Mouse (Mus musculus): ENCODE measurements around the gene Magoh.

Magoh gene

GRCm38 (mm10) chr4:107889731-107890432 lies 10.3 kb downstream of the Magoh start, which contains the start of gene 0610037L13Rik:
0610037L13Rik (plus strand) TSS chr4:107889813.
- peak; percentile 95 for DNase-seq (ENCODE audit: low read depth, low spot score)

- DNase-seq (ENCODE audit: low read depth, low spot score) = no peak
Measured at GRCm38 (mm10) chr4:107892663-107893062, 13.1 kb downstream of the Magoh start.

- no peak for DNase-seq (ENCODE audit: low read depth, low spot score)
Measured at GRCm38 (mm10) chr4:107899211-107899927, 19.8 kb downstream of the Magoh start.

GRCm38 (mm10) chr4:107900206-107900605 lies 20.7 kb downstream of the Magoh start:
- DNase-seq (ENCODE audit: low read depth, low spot score) = no peak

- DNase-seq (ENCODE audit: low read depth, low spot score) = no peak
Measured at GRCm38 (mm10) chr4:107904252-107904651, 24.7 kb downstream of the Magoh start.

- no peak for DNase-seq (ENCODE audit: low read depth, low spot score)
Measured at GRCm38 (mm10) chr4:107906561-107906960, 27.0 kb downstream of the Magoh start.

GRCm38 (mm10) chr4:107910020-107910419 lies 30.5 kb downstream of the Magoh start:
- no peak for DNase-seq (ENCODE audit: low read depth, low spot score)

GRCm38 (mm10) chr4:107920336-107920735 lies 40.8 kb downstream of the Magoh start:
- DNase-seq (ENCODE audit: low read depth, low spot score) = no peak

GRCm38 (mm10) chr4:107921152-107921695 lies 41.7 kb downstream of the Magoh start:
- DNase-seq (ENCODE audit: low read depth, low spot score) = no peak

GRCm38 (mm10) chr4:107921952-107922351 lies 42.4 kb downstream of the Magoh start:
- DNase-seq (ENCODE audit: low read depth, low spot score) = no peak

- DNase-seq (ENCODE audit: low read depth, low spot score) = peak; percentile 94
Measured at GRCm38 (mm10) chr4:107923145-107923802, 43.7 kb downstream of the Magoh start, which contains the start of gene Cpt2. Cpt2 (minus strand) TSS chr4:107923610.

GRCm38 (mm10) chr4:107923803-107924194 lies 44.2 kb downstream of the Magoh start:
- DNase-seq (ENCODE audit: low read depth, low spot score) = no peak

- DNase-seq (ENCODE audit: low read depth, low spot score) = no peak
Measured at GRCm38 (mm10) chr4:107928269-107928668, 48.7 kb downstream of the Magoh start.

- DNase-seq (ENCODE audit: low read depth, low spot score) = no peak
Measured at GRCm38 (mm10) chr4:107928726-107929125, 49.2 kb downstream of the Magoh start.

- no peak for DNase-seq (ENCODE audit: low read depth, low spot score)
Measured at GRCm38 (mm10) chr4:107931453-107931852, 51.9 kb downstream of the Magoh start.

- DNase-seq (ENCODE audit: low read depth, low spot score) = no peak
Measured at GRCm38 (mm10) chr4:107933239-107933638, 53.7 kb downstream of the Magoh start.

GRCm38 (mm10) chr4:107935254-107935653 lies 55.7 kb downstream of the Magoh start:
- DNase-seq (ENCODE audit: low read depth, low spot score) = no peak

Data from forelimb bud, embryonic 11.5 days (tissue).